Mouse (Mus musculus): Measurements from ENCODE around the gene Adat2. TPM values are rescaled to one million over a fixed set of nuclear protein-coding genes. Genes with fewer than 3 reads are reported as not detected.

Gene Adat2
- polyA plus RNA-seq, 1 experiment from 2014 or later = 3.8 TPM

DNA sequence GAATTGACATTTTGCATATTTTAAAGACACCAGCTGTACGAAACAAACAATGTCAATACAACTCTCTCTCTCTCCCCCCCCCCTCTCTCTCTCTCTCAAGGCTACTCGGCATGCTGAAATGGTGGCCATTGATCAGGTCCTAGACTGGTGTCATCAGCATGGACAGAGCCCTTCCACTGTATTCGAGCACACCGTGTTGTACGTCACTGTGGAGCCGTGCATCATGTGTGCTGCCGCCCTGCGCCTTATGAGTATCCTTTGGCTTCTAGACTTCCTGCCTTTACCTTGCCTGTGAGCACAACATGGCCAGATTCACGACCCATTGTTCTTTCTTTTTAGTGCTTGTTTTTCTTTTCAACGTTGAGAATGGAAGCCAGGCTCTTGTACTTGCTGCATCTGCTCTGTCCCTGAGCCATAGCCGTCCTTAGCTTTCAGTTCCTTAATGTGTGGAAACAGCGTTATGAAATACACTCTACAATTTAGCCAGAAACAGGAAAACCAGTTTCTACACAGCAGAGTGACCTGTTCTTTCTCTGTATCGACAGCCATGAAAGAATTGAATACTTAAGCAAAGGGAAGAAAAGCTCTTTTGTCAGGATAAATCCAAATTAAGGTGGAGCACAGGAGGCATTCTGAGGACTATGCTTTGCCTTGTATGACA is 7.5 kb downstream of the Adat2 start:
- ATAC-seq = no peak
- no peak overlapping the region for H3K4me3 ChIP-seq (ENCODE audit: low read depth, low read length)
- peaks cover 18% of the 10 kb centered on the region; the same call in 1 of the 2 replicates for H3K36me3 ChIP-seq (ENCODE audit: control insufficient read depth, insufficient read depth, low read length)
- no peak for DNase-seq (ENCODE audit: low spot score)
- H3K27ac ChIP-seq (ENCODE audit: low read depth, low read length) = no peak overlapping the region
- WGBS = 90% methylated on average over 13 of the region's 13 CpGs
- no peaks in the 10 kb centered on the region for H3K4me1 ChIP-seq (ENCODE audit: control insufficient read depth, insufficient read depth, low read length)
- H3K4me2 ChIP-seq (ENCODE audit: low read length) = no peak overlapping the region
- H3K9me3 ChIP-seq (replicated peaks; ENCODE audit: control insufficient read depth, low read length) = no peaks in the 10 kb centered on the region
- no peaks in the 10 kb centered on the region for H3K27me3 ChIP-seq (replicated peaks; ENCODE audit: control insufficient read depth, insufficient read depth, low read length)
- no peak overlapping the region for H3K9ac ChIP-seq (ENCODE audit: low read length)

DNA sequence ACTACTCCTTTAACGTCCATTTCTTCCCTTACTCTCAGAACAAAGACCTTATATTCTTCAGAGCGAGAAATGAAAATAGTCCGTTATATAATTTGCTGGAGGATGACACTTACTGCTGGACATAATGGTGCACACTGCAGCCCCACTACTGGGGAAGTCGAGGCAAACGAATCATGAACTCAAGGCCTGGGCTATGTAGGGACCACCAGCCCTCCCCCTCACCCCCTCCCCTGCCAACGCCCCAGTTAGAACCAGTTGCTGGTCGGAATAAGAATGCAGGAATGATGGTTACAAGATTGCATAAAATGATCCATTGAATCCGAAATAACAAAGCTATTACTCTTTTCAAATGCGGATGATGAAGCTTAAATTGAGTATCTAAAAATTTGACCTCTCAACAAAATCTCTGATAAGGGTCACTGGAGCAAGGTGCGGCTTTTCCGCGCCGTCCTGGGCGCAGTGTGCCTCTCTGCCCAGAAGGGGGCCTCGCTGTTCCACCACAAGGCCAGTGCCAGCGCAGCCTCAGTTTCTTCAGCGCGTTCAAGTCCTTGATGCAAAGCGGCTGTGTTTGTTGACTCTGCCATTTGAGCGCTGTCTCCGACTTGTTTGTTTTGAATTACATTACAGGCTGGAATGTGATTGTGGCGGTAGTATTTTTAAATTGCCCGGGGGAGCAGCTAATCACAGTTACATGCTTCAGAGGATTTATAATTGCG is 11.8 kb downstream of the Adat2 start:
- no peaks in the 10 kb centered on the region for H3K9me3 ChIP-seq (replicated peaks; ENCODE audit: control insufficient read depth, low read length)
- peaks cover 18% of the 10 kb centered on the region; the same call in 1 of the 2 replicates for H3K36me3 ChIP-seq (ENCODE audit: control insufficient read depth, insufficient read depth, low read length)
- peaks cover 4% of the 10 kb centered on the region; the same call in 1 of the 2 replicates for H3K27me3 ChIP-seq (replicated peaks; ENCODE audit: control insufficient read depth, insufficient read depth, low read length)
- no peak overlapping the region for H3K27ac ChIP-seq (ENCODE audit: low read depth, low read length)
- H3K4me2 ChIP-seq (ENCODE audit: low read length) = peak overlapping the region; percentile 26
- peaks cover 2% of the 10 kb centered on the region; the same call in 1 of the 2 replicates for H3K4me1 ChIP-seq (ENCODE audit: control insufficient read depth, insufficient read depth, low read length)
- H3K9ac ChIP-seq (ENCODE audit: low read length) = no peak overlapping the region
- no peak overlapping the region for H3K4me3 ChIP-seq (ENCODE audit: low read depth, low read length)
- DNase-seq (ENCODE audit: low spot score) (peak; percentile 83), ATAC-seq (peak; percentile 87)
- WGBS = 28% methylated on average over 24 of the region's 24 CpGs

DNA sequence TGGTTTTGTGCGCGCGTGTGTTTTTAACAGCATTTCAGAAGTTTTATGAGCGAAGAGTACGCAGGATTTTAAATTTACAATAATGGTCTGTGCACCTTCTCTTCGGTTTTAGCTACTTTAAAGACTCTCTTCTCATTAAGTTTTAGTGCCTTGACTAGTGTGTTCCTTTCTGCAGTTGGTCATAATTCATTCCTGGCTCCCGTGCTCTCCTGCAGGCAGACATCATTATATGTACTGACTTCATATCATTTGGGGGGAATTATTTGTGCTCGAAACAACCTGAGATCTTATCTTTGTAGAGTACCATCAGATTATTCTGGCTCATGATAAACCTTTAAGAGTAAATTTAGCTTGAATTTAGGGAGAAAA is 12.4 kb downstream of the Adat2 start:
- ATAC-seq = no peak
- no peak overlapping the region for H3K9ac ChIP-seq (ENCODE audit: low read length)

DNA sequence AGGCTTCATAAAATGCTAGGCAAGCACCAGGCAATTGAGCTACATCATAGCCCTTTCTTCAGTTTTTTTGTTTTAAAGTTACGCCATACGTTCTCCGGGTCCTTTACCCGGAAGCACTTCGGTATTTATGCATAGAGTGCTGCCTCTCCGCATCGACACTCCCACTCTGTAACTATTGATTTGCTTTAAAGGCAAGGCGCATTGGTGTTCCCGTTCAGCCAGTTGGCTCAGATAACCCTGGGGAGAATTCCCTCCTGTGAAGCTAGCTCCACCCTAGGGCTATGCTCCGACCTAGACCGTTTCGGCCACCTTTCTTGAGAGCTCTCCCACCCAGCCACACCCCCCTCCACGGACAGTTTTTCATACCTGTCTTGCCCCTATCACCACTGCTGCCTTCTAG is 13.7 kb downstream of the Adat2 start:
- Histone ChIP-seq H3K9me3 (replicated peaks; ENCODE audit: control insufficient read depth, low read length) (no peaks in the 10 kb centered on the region), H3K4me3 (ENCODE audit: low read depth, low read length) (no peak overlapping the region), H3K9ac (ENCODE audit: low read length) (no peak overlapping the region), H3K27ac (ENCODE audit: low read depth, low read length) (no peak overlapping the region), H3K4me2 (ENCODE audit: low read length) (no peak overlapping the region), H3K4me1 (ENCODE audit: control insufficient read depth, insufficient read depth, low read length) (peaks cover 2% of the 10 kb centered on the region), H3K27me3 (replicated peaks; ENCODE audit: control insufficient read depth, insufficient read depth, low read length) (peaks cover 4% of the 10 kb centered on the region; the same call in 1 of the 2 replicates), H3K36me3 (ENCODE audit: control insufficient read depth, insufficient read depth, low read length) (0 out of 2 replicates have a peak, but pooled peaks cover 11% of the 10 kb centered on the region)
- DNase-seq (ENCODE audit: low spot score) (no peak), ATAC-seq (no peak)
- 74% methylated on average over 13 of the region's 13 CpGs for WGBS

More for the DNA sequence above, 12.4 kb downstream of the Adat2 start:
- H3K4me3 ChIP-seq (ENCODE audit: low read depth, low read length) = no peak overlapping the region
- no peak for DNase-seq (ENCODE audit: low spot score)
- H3K27ac ChIP-seq (ENCODE audit: low read depth, low read length) = no peak overlapping the region
- peaks cover 18% of the 10 kb centered on the region; the same call in 1 of the 2 replicates for H3K36me3 ChIP-seq (ENCODE audit: control insufficient read depth, insufficient read depth, low read length)
- WGBS = 68% methylated on average over 8 of the region's 8 CpGs
- peaks cover 2% of the 10 kb centered on the region; the same call in 1 of the 2 replicates for H3K4me1 ChIP-seq (ENCODE audit: control insufficient read depth, insufficient read depth, low read length)
- peak overlapping the region; percentile 26 for H3K4me2 ChIP-seq (ENCODE audit: low read length)
- H3K9me3 ChIP-seq (replicated peaks; ENCODE audit: control insufficient read depth, low read length) = no peaks in the 10 kb centered on the region
- peaks cover 4% of the 10 kb centered on the region; the same call in 1 of the 2 replicates for H3K27me3 ChIP-seq (replicated peaks; ENCODE audit: control insufficient read depth, insufficient read depth, low read length)

DNA sequence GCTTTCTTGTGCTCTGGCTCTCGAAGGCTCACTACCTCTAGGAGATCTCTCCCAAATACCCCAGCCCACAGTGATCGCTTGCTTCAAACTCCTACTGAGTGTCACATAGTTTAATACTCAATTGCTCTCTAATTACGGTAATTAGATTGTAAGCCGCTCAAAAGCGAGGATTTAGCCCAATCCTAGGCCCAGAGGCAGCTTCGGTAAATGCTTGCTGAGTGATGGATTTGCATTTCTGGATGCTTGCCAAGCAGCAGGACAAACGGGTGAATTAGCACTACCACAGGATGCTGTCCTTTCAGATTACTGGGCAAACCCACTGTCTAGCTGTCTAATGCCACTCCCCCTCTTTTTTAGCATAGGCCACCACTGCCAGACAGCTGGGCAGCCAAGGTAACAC is 17.1 kb downstream of the Adat2 start:
- no peak overlapping the region for H3K4me3 ChIP-seq (ENCODE audit: low read depth, low read length)
- peaks cover 2% of the 10 kb centered on the region for H3K4me1 ChIP-seq (ENCODE audit: control insufficient read depth, insufficient read depth, low read length)
- no peak overlapping the region for H3K9ac ChIP-seq (ENCODE audit: low read length)
- 4% methylated on average over 7 of the region's 7 CpGs for WGBS
- ATAC-seq (peak; percentile 95), DNase-seq (ENCODE audit: low spot score) (peak; percentile 93)
- H3K9me3 ChIP-seq (replicated peaks; ENCODE audit: control insufficient read depth, low read length) = no peaks in the 10 kb centered on the region
- no peak overlapping the region for H3K27ac ChIP-seq (ENCODE audit: low read depth, low read length)
- H3K4me2 ChIP-seq (ENCODE audit: low read length) = no peak overlapping the region
- H3K27me3 ChIP-seq (replicated peaks; ENCODE audit: control insufficient read depth, insufficient read depth, low read length) = peaks cover 4% of the 10 kb centered on the region; the same call in 1 of the 2 replicates
- H3K36me3 ChIP-seq (ENCODE audit: control insufficient read depth, insufficient read depth, low read length) = no peaks in the 10 kb centered on the region

DNA sequence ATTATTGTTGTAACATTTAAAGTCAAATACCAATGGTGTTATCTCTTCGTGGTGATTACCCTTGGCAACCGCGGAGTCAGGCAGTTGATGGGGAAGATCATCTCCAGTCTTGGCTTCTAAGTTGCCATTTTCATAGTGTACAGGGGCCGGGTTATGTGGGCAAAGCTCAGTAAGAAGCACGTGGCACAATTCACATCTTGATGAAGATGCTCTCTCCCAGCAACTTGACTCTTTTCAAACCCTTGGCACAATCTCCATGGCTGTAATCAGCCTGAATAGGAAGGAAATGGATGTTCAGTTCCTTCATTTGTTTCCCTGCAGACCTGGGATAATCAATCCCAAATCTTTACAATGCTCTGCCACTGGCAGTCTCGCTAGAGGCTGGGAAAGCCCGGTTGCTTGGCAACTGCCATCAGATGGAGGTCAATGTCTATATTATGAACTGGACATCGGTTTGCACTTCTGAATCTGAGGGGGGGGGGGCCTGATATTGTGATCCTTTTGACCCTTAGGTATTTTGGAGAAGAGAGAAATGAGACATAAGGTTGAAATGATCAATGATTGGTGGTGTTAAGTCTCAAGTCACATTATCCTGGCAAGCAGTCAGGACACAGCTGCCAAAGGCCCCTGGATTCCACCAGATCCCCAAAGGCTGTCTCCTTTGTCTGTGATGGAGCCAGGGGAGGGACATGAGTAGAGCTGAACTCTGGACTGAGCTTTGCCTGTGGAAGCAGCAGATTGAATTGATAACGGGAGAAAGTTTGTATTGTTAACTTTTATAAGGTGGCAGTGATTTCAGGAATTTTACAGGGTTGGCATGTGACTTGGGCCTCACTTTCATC is 18.2 kb downstream of the Adat2 start:
- H3K27ac ChIP-seq (ENCODE audit: low read depth, low read length) = no peak overlapping the region
- no peak for ATAC-seq
- H3K4me2 ChIP-seq (ENCODE audit: low read length) = no peak overlapping the region
- 75% methylated on average over 9 of the region's 9 CpGs for WGBS
- peaks cover 2% of the 10 kb centered on the region for H3K4me1 ChIP-seq (ENCODE audit: control insufficient read depth, insufficient read depth, low read length)
- no peak overlapping the region for H3K9ac ChIP-seq (ENCODE audit: low read length)
- no peaks in the 10 kb centered on the region for H3K9me3 ChIP-seq (replicated peaks; ENCODE audit: control insufficient read depth, low read length)
- no peak overlapping the region for H3K4me3 ChIP-seq (ENCODE audit: low read depth, low read length)
- no peak for DNase-seq (ENCODE audit: low spot score)
- H3K36me3 ChIP-seq (ENCODE audit: control insufficient read depth, insufficient read depth, low read length) = no peaks in the 10 kb centered on the region
- peaks cover 4% of the 10 kb centered on the region; the same call in 1 of the 2 replicates for H3K27me3 ChIP-seq (replicated peaks; ENCODE audit: control insufficient read depth, insufficient read depth, low read length)

DNA sequence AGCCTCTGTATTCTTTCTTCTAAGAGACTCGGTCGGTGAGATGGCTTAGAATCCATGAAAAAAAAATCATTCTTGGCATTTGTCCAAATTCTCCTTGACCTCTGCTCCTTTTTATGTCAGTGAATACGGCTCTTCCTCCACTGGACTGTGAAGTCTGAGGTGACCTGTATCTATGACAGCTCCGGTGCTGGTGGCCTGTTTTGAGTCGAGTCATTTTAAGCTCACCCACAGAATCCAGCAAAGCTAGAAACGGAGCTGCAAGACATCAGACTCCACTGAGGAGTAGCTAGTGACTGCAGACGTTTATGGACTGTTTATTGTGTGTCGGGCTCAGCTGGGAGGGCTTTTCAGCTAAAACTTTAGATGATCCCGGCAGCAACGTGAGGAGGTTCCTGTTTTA is 19.3 kb downstream of the Adat2 start:
- Histone ChIP-seq H3K9me3 (replicated peaks; ENCODE audit: control insufficient read depth, low read length) (no peaks in the 10 kb centered on the region), H3K4me2 (ENCODE audit: low read length) (no peak overlapping the region), H3K4me1 (ENCODE audit: control insufficient read depth, insufficient read depth, low read length) (peaks cover 2% of the 10 kb centered on the region), H3K4me3 (ENCODE audit: low read depth, low read length) (no peak overlapping the region), H3K9ac (ENCODE audit: low read length) (no peak overlapping the region), H3K36me3 (ENCODE audit: control insufficient read depth, insufficient read depth, low read length) (no peaks in the 10 kb centered on the region), H3K27me3 (replicated peaks; ENCODE audit: control insufficient read depth, insufficient read depth, low read length) (peaks cover 4% of the 10 kb centered on the region; the same call in 1 of the 2 replicates), H3K27ac (ENCODE audit: low read depth, low read length) (no peak overlapping the region)
- no peak for DNase-seq (ENCODE audit: low spot score)
- 68% methylated on average over 10 of the region's 10 CpGs for WGBS
- ATAC-seq = no peak

DNA sequence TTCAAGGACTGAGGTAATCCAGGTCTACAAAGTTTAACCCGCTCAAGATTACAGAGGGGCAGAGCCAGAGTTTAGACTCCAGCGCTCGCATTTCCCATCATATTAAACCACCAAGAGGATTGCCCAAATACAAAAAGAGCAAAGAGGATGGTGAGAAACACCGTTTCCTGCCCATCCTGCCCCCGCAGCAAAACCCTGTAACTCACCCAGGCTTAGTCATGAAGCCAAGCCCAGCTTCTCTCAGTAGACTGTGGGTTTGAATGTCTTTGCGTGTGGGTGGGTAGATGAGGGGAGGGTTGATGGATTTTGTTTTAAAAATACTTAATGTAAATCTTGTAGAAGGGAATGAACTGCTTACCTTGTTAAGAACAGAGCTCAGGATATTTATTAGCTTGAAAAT is 19.7 kb downstream of the Adat2 start:
- Histone ChIP-seq H3K9me3 (replicated peaks; ENCODE audit: control insufficient read depth, low read length) (no peaks in the 10 kb centered on the region), H3K9ac (ENCODE audit: low read length) (no peak overlapping the region), H3K27me3 (replicated peaks; ENCODE audit: control insufficient read depth, insufficient read depth, low read length) (peaks cover 4% of the 10 kb centered on the region; the same call in 1 of the 2 replicates), H3K36me3 (ENCODE audit: control insufficient read depth, insufficient read depth, low read length) (no peaks in the 10 kb centered on the region), H3K4me3 (ENCODE audit: low read depth, low read length) (no peak overlapping the region), H3K27ac (ENCODE audit: low read depth, low read length) (no peak overlapping the region), H3K4me1 (ENCODE audit: control insufficient read depth, insufficient read depth, low read length) (peaks cover 2% of the 10 kb centered on the region), H3K4me2 (ENCODE audit: low read length) (no peak overlapping the region)
- ATAC-seq (no peak), DNase-seq (ENCODE audit: low spot score) (no peak)
- 93% methylated on average over 6 of the region's 6 CpGs for WGBS
